Mouse (Mus musculus) liver, postnatal 0 days (tissue): Measurements from ENCODE around the gene Itpr1.

Source experiments
- CTCF ChIP-seq: sonication (generic); IDR thresholded peaks from 2 replicates; pipeline ENCODE4 v1.5.1; 2016; ENCODE audit warnings: antibody characterized with exemption, low read depth
- EP300 ChIP-seq: IDR thresholded peaks from 2 replicates; pipeline ENCODE4 v1.6.1; 2016; ENCODE audit warnings: antibody characterized with exemption, low read depth, mild to moderate bottlenecking

DNA sequence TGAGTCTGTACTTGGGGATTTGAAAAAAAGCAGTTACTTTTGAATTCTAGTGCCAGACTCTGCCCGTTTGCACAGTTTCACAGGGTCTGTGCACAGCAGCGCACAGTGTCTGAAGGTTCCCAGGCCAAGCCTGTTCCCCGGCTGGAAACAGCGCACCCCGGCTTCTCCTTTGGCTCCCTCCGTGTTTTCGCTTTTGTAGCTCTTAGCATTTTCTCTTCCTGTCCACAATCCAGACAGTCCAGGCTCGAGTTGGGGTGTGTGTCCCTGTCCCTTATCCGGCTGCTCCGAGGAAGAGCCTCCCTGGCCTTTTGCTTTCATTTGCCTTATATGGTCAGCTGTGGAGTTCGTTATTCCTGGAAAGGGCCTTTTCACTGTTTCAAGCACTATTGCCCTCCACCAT lies 93.3 kb downstream of the Itpr1 start:
- TF ChIP-seq CTCF (no peak), EP300 (no peak)
